Mouse (Mus musculus): Measurements from ENCODE around the gene Lrrc28.

Lrrc28 gene

GRCm38 (mm10) chr7:67646131-67646530, 1.1 kb upstream of the Lrrc28 start:
- no peak for ATAC-seq (ENCODE audit: insufficient number of reproducible peaks, low FRiP score, low TSS enrichment)

- ATAC-seq (ENCODE audit: insufficient number of reproducible peaks, low FRiP score, low TSS enrichment), result peak; percentile 33
Measured at GRCm38 (mm10) chr7:67645681-67646014, 580 bp upstream of the Lrrc28 start.

GRCm38 (mm10) chr7:67644291-67644690, 777 bp downstream of the Lrrc28 start:
- no peak for ATAC-seq (ENCODE audit: insufficient number of reproducible peaks, low FRiP score, low TSS enrichment)

GRCm38 (mm10) chr7:67642955-67643354, 2.1 kb downstream of the Lrrc28 start:
- ATAC-seq (ENCODE audit: insufficient number of reproducible peaks, low FRiP score, low TSS enrichment), result no peak

GRCm38 (mm10) chr7:67639006-67639405, 6.1 kb downstream of the Lrrc28 start:
- ATAC-seq (ENCODE audit: insufficient number of reproducible peaks, low FRiP score, low TSS enrichment), result no peak

GRCm38 (mm10) chr7:67636161-67636560, 8.9 kb downstream of the Lrrc28 start:
- ATAC-seq (ENCODE audit: insufficient number of reproducible peaks, low FRiP score, low TSS enrichment), result no peak

GRCm38 (mm10) chr7:67634210-67634609, 10.9 kb downstream of the Lrrc28 start:
- ATAC-seq (ENCODE audit: insufficient number of reproducible peaks, low FRiP score, low TSS enrichment), result no peak

- no peak for ATAC-seq (ENCODE audit: insufficient number of reproducible peaks, low FRiP score, low TSS enrichment)
Measured at GRCm38 (mm10) chr7:67632380-67632779, 12.7 kb downstream of the Lrrc28 start.

GRCm38 (mm10) chr7:67630817-67631216, 14.3 kb downstream of the Lrrc28 start:
- peak; percentile 75 for ATAC-seq (ENCODE audit: insufficient number of reproducible peaks, low FRiP score, low TSS enrichment)

GRCm38 (mm10) chr7:67629681-67630080, 15.4 kb downstream of the Lrrc28 start:
- no peak for ATAC-seq (ENCODE audit: insufficient number of reproducible peaks, low FRiP score, low TSS enrichment)

GRCm38 (mm10) chr7:67626671-67627070, 18.4 kb downstream of the Lrrc28 start:
- ATAC-seq (ENCODE audit: insufficient number of reproducible peaks, low FRiP score, low TSS enrichment), result no peak

GRCm38 (mm10) chr7:67622151-67622550, 22.9 kb downstream of the Lrrc28 start:
- ATAC-seq (ENCODE audit: insufficient number of reproducible peaks, low FRiP score, low TSS enrichment), result no peak

GRCm38 (mm10) chr7:67619836-67620235, 25.2 kb downstream of the Lrrc28 start:
- ATAC-seq (ENCODE audit: insufficient number of reproducible peaks, low FRiP score, low TSS enrichment), result no peak

GRCm38 (mm10) chr7:67618316-67618715, 26.8 kb downstream of the Lrrc28 start:
- ATAC-seq (ENCODE audit: insufficient number of reproducible peaks, low FRiP score, low TSS enrichment), result no peak

GRCm38 (mm10) chr7:67617646-67618045, 27.4 kb downstream of the Lrrc28 start:
- no peak for ATAC-seq (ENCODE audit: insufficient number of reproducible peaks, low FRiP score, low TSS enrichment)

- no peak for ATAC-seq (ENCODE audit: insufficient number of reproducible peaks, low FRiP score, low TSS enrichment)
Measured at GRCm38 (mm10) chr7:67616890-67617289, 28.2 kb downstream of the Lrrc28 start.

GRCm38 (mm10) chr7:67614464-67614861, 30.6 kb downstream of the Lrrc28 start:
- ATAC-seq (ENCODE audit: insufficient number of reproducible peaks, low FRiP score, low TSS enrichment), result no peak

GRCm38 (mm10) chr7:67613795-67614463, 31.1 kb downstream of the Lrrc28 start:
- no peak for ATAC-seq (ENCODE audit: insufficient number of reproducible peaks, low FRiP score, low TSS enrichment)

- ATAC-seq (ENCODE audit: insufficient number of reproducible peaks, low FRiP score, low TSS enrichment), result no peak
Measured at GRCm38 (mm10) chr7:67608348-67609024, 36.6 kb downstream of the Lrrc28 start.

GRCm38 (mm10) chr7:67607669-67608347, 37.3 kb downstream of the Lrrc28 start:
- no peak for ATAC-seq (ENCODE audit: insufficient number of reproducible peaks, low FRiP score, low TSS enrichment)

GRCm38 (mm10) chr7:67606250-67606649, 38.8 kb downstream of the Lrrc28 start:
- no peak for ATAC-seq (ENCODE audit: insufficient number of reproducible peaks, low FRiP score, low TSS enrichment)

- no peak for ATAC-seq (ENCODE audit: insufficient number of reproducible peaks, low FRiP score, low TSS enrichment)
Measured at GRCm38 (mm10) chr7:67605114-67605513, 40.0 kb downstream of the Lrrc28 start.
